Mouse (Mus musculus): ENCODE data around the gene Gm21292. TPM values are rescaled to one million over a fixed set of nuclear protein-coding genes. Genes with fewer than 3 reads are reported as not detected.

Gene Gm21292
- polyA plus RNA-seq (2012; fragmentation: generic; extraction: Trizol), result not detected

DNA sequence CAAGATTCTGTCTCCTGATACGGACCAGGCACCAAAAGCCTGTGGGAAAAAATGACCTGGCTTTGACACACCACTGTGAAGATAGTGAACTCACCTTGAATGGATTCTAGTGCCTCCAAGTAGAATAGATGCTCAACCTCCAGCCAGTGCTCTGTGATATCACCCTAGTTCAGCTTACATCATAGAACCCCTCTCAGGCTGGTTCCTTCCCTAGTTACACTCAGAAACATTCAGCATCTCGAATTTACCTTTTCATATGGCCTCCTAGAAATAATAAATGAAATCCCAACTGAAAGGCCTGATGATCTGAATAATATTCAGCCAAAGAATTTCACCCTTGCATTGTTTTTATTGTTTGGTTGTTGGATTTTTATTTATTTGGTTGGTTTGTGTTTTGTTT lies at the start of gene Gm21292:
Gene Gm21292, minus strand, starts transcription at position 101 of the 400 bp plus-strand sequence.

Other genes with a start within 250 kb of the Gm21292 start
- gene Gm21721, start 68.3 kb upstream of the Gm21292 start, polyA plus RNA-seq (2012; fragmentation: generic; extraction: Trizol), result not detected
- gene Gm21812, start 213.3 kb upstream of the Gm21292 start, polyA plus RNA-seq (2012; fragmentation: generic; extraction: Trizol), result not detected

Data from C3H10T1/2 (cell line).